Mouse (Mus musculus) gastrocnemius, postnatal 25 days (tissue): ENCODE measurements around the gene Srgap1. TPM values are rescaled to one million over a fixed set of nuclear protein-coding genes. Genes with fewer than 3 reads are reported as not detected.

Source experiments
- DNase-seq: peaks from one replicate; pipeline ENCODE4 v3.0.0; 2022
- total RNA-seq, 2 experiments: library from RNA; stranded (reverse); gene quantifications; 1 replicate in 1 of 2; 2 replicates in 1 of 2; pipeline ENCODE4 v1.2.3; 2021

Srgap1 gene
- total RNA-seq, 2 experiments from 2014 or later = 1.4 to 1.7 TPM

DNA sequence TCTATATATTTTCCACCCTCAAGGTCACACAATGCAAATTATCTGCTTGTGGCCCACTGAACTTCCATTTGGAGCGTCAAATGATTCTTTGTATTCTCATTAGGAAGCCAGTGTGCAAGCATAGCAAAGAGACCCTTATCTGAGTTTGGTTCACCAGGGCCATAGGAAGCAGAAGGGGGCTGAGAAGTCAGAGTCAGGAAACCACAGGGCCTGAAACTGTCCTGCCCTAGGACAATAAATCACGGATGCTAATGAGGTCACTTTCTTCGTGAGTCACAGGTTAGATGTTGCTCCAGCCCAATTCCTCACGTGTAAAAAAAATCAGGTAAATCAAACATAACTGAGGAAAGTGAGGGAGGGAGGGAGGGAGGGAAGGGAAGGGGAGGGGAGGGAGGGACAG, 85.1 kb downstream of the Srgap1 start:
- DNase-seq = no peak

DNA sequence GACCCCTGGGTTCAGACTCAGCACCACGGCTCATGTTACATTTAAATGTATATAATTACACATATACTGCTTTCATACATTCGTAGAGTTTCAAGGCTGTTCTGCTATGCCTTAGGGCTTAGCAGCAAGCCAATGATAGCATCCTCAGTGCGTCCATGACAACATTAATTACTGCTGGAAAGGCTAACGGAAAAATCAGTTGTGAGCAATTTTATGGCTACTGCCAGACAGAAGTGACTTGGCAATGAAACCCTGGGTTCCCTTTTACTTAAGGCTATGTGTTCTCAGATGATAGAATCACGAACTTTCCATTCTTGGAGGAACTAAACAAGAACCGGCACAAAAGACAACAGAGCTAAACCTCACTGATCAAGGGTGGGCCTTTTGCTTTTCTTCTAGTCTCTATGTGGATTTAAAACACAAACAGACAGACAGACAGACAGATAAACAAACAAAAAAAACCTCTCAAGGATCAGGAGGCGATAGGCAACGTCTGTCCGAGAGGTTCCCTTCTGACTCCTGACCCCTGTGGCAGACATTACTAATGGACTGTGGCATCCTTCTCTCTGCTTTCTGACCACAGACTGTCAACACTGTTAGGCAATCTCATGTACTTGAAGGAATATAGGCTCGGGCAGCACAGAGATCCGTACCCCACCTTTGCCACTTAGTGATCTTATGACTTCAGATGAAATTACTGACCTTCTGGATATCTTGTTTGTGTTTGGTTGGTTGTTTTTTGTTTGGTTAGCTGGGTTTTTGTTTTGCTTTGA, 85.8 kb downstream of the Srgap1 start:
- no peak for DNase-seq

DNA sequence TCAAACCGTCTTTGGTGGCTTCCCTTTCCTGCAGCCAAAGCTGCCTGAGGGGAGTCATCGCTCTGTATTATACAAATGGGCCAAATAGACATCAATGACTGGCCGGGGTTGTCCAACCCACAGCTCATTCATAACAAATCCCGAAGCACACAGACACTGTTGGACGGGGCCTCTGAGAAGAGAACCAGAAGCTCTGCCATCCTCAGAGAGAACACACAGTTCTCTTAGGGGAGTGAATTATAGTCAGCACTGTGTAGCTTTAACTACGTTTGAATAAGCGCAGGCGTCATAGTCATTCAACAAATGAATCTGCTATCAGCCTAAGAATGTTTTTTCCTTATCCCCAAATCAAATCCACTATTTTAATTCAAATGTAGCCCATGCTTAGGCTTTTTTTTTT, 88.4 kb downstream of the Srgap1 start:
- DNase-seq = no peak

DNA sequence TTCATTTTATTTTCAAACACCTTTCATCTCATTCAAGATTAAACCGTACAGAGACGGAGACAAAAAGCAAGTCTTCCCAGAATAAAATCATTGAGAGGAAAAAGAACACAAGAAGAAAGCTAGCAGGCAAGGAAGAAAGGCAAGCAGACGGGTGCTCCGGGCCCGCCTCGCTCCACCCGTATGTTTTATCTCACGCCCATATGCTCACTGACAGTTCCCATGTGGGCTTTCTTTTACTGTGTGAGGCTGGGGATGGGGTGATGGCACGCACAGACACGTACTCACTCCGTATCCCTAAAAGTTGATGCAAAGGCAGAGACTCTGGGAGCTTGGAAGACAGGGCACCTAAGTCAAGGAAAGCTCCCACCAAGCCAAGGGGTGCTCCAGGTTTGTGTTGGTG, 90.6 kb downstream of the Srgap1 start:
- DNase-seq = no peak

DNA sequence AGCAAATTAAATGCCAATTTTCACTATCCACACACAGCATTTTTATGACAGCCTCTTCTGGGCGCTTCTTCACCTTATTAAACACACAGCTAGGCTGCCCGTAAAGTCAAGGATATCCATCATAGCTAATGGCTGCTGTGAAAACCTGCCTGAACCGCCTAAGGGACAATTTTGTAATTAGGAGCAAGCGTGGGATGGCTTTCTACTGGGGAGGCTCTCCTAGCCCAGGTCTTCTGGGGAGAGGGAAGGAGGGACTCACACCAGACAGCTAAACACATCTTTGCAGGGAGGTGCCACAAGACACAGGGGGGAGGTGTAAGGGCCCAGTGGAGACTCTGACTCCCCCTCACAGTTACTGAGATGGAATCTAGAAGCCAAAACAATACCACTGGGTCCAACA, 91.4 kb downstream of the Srgap1 start:
- DNase-seq = no peak

DNA sequence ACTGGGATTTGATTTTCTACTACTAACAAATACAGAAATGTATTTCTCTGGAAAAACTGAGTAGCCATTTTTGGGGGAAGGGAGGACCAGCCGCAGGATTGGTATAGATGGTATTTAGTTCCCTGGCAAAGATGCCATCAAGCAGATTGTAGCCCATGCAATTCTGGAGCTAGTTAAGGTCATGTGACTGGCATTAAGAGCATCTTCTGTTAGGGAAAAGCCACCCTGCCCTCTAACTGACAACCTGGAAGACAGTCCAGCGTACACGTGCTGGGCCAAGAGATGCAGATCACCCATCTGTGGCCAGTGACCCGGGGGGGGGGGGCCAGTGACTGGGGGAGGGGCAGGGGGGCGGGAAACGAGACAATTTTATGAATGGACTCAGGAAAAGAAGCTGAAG, 92.2 kb downstream of the Srgap1 start:
- no peak for DNase-seq

DNA sequence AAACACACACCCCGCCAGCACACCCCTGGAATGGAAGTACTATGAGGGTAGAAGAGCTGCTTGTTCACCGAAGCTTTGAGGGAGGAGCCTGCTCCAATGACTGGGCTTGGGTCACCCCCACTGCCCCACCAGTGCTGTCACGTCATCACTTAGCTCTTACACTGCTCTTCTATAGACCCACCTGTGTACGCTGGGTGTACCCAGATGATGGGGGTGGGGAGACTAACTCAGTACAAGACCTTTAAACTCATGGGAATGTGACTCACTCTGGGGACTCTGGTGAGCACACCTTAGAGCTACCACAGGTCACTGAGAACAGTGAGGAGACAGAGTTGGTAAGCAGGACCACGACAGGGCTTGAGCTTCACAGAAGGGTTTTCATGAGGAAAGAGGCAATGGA, 94.1 kb downstream of the Srgap1 start:
- no peak for DNase-seq

DNA sequence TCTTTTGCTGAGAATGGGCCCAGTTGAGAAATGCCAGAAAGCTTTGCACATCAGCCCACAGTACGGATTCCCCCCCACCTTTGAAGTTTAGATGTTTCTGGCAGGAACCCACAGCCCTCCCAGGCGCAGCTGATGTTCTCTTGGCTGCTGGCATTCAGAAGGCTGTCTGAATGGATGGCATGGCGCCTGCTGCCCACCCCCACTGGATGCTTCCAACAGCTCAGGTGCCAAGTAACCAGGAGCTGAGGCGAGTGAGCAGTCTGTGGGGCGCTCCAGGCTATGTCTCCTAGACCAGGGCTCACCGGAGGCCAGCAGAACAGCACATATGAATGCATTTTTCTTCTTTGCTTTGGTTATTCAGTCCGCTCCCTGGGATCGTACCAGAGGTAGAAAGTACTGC, 100.9 kb downstream of the Srgap1 start:
- no peak for DNase-seq

DNA sequence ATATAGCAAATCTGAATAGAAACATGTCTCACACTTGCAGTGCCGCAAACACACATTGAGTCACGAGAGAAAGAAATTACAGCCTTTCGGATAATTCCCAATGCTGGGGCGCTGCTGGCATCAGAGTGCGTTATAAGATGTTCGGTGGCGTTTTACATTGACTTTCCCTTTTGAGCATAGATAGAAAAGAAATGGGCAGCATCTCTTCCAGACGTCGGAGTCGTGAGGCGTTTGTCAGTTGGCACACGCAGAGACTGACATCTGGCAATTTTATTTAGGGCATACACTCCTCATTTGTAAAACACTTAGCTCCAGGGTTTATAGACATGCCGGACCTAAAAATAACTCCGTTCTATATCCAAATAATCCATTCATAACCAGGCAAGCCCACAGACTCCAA, 115.2 kb downstream of the Srgap1 start:
- no peak for DNase-seq

DNA sequence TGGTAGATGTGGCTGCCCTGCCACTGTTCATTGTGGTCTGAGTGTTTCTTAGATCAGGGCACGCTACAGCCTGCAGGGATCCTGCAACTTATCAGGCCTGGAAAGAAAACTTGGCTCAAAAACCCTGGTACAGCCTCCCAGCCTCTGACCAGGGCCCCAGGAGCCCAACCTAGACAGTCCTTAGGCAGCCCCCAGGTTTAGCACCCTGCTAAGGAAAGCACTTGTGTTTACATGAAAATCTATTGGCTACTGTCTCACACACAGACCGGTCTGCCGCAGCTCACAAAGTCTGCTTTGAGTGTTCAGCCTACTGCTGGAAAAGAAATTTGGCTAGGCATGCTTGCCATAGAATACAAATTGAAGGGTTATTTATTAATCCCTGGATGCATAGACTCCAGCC, 121.0 kb downstream of the Srgap1 start:
- DNase-seq = no peak

DNA sequence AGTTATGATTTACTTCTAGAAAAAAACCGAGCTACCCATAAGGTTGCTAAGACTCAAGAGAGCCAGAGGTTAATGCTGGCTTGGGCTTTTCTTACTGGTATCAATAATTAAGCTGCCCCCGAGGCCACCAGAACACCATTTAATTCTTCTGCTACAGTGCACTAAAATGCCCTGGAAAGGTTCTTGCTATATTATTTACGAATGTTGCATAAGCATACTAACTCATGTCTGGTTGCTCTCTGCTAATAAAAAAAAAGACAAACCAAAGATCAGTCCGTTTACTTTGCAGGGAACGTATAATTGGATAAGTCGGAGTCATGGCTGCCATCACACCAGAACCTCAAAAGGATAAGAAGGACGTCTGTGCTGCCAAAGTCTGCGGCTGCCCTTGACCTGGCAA, 128.1 kb downstream of the Srgap1 start:
- DNase-seq = no peak

DNA sequence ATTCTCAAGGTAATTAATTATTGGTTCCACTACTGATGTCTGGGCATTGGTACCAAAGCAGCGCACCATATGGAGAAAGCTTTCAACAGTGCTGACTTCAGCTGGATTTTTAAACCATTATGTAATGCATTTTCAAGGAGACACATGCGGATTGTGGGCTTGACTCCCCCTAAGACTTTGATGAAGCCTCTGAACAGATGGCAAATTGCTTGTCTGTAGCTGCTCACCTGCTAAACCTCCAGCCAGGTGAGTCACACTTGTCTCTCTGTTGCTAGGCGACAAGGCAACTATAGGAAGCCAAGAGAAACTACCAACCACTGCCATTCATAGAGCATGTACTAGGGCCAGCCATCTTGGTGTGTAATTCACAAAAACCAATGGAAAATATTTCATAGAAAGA, 128.5 kb downstream of the Srgap1 start:
- DNase-seq = no peak

DNA sequence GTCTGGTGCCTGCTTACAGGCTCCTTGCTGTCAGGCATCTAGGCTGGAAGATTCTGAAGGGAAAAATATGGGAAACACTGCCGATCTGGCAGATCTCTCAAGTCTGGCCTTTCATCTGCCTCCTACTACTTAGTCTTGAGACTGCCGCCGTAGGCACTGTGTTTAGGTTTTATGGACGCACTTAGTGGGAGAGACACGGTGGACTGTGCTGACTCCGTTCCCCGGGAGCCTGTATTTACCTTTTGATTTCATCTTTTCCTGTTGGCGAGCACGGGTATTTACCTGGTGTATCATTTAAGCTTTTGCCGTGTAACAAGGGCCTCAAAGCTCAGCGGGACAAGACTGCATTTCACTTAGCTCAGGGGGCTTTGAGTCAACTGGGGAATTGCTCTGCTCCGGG, 131.6 kb downstream of the Srgap1 start:
- no peak for DNase-seq

DNA sequence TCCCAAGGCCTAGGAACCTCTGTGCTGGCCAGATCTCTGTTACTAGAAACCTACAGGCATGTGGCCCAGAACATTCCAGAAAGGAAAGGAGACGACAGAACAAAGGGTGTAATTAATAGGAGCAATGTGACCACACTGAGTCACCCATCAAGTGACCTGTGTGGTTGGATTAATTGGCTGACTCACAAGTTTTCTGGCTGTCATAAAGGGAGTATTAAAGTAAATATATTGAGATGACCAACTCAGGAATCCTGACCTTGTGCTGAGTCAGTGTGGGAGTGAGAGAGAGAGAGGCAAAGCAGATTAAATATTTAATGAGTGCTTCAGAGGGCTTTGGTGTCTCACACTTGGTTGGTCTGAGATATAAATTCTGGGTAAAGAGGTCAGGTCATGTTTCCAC, 143.0 kb downstream of the Srgap1 start:
- peak; percentile 35 for DNase-seq

DNA sequence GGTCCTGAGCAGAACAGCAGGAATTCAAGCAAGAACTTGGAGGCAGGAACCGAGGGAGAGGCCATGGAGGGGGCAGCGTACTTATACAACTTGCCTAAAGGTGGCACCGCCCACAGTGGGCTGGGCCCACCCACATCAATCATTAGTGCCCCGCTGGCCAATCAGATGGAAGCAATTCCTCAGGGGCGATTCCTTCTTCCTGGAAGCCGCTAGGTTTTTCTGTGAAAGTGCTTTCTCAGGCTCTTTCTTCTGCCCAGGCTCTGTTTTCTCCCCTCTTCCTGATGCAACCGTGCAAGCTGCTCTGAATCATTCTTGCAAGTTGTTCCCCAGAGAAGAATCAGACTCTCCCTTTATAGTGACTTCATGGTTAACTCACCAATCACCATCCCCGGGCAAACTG, 144.5 kb downstream of the Srgap1 start:
- peak; percentile 48 for DNase-seq

DNA sequence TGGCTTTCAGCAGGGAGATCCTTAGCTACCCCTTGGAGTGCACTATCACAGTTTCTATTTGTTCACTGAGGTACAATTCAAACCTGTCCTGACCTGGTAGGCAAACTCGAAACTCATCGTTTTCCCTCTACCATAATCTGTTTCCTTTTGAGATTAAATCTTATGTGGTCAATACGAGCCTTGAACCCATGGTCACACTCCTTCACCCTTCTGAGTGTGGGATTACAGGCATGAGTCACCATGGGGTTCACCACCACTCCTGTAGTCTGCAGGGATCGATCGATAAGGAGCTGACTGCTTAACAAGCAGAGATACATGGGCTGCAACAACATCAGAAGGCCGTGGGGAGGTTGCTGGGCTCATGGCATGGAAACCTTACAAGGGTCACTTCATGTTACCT, 146.3 kb downstream of the Srgap1 start:
- no peak for DNase-seq

DNA sequence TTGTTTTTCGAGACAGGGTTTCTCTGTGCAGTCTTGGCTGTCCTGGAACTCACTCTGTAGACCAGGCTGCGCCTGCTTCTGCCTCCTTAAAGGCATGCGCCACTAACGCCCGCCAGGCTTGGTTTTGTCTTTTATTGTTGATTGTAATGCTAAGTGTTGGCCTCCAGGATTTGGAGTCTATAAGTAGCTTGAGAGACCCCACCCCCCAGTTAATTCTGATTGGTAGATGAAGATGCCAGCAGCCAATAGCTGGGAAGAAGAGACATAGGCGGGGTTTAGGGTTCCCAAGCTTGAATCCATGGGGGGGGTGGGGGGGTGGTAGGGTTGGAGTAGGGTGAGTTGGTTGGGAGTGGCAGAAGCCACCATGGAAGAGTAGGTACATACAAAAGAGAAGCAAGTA, 147.4 kb downstream of the Srgap1 start:
- DNase-seq = no peak

DNA sequence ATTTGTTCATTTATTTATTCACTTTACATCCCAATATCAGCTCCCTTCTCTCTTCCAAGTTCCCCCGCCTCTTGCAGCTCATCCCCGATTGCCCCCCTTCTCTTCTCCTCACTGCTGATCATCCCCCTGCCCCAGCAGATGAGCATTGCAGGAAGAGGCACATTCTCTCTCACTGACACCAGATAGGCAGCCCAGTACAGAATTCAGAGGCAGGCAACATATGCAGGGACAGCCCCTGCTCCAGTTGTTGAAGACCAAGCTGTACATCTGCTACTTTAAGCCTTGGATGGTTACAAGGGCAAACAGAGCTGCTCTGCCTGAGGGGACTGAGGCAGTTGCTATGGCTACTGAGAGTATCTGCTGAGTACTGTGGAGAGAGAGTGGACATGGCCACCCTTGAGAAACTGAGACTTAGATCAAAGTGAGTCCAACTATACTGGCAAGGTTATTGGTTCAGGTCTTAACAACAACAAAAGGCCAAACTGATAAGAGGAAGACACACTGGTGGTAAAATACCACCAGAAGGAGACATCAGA, 149.2 kb downstream of the Srgap1 start:
- DNase-seq = no peak

DNA sequence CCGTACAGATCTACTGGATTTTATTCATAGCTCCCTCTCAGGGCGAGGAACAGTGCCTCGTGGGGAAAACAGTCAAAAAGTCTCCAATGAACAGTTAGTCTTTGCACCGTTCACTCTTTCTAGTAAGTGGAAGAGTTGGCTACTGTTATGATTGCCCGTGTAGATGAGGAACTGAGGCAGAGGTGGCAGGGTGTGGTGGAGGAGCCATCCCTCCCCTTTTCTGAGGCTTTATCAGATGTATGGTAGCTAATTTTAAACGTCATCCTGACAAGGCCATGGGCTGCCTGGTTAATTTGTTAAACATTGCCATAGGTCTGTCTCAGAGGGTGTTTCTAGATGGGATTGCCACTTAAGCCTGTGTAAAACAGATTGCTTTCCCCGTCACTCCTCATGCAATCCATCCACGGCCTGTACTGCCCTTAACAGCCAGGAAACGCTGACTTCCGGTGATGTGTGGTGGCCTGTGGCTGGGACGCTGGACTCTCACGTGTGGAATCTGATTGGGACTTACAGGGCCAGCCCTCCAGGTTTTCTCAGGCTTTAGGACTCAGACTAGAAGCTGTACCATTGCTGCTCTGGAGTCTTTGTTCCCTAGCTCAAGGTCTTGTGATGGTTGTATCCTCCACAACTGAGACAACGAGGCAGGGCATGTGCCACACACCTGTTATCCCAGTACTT, 155.6 kb downstream of the Srgap1 start:
- DNase-seq = no peak

DNA sequence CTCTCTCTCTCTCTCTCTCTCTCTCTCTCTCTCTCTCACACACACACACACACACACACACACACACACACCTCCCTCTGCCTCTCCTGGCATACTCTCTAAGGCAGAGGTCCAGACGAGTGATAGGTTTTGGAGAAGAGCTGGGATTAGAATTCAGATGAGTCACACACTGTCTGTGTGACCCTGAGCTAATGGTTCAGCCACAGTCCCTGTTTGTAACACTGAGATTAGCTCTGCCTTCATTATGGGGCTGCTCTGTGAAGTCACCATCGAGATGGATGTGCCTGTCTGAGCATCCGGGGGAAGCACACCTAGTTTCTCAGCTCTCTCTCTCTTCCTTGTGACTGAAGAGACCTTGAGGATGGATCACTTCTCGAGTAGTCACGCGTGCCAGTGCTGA, 157.1 kb downstream of the Srgap1 start:
- DNase-seq = no peak

DNA sequence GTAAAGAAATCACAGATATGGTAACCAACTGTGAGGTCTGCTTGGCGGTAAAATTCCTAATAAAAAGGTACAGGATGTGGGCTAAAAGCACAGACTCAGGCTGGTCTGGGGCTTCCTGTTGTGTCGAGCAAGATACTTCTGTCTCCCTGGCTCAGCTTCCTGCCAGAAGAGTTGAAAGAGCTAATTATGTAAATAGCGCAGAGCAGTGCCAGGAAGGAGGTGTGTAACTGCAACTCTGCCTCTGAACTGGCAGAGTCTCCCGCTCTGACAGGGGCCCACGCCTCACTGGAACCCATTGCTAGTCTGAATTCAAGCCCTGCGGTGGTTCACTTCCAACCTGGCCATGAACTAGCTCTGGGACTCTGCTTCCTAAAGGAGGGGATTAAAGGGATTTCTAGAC, 160.3 kb downstream of the Srgap1 start:
- no peak for DNase-seq

DNA sequence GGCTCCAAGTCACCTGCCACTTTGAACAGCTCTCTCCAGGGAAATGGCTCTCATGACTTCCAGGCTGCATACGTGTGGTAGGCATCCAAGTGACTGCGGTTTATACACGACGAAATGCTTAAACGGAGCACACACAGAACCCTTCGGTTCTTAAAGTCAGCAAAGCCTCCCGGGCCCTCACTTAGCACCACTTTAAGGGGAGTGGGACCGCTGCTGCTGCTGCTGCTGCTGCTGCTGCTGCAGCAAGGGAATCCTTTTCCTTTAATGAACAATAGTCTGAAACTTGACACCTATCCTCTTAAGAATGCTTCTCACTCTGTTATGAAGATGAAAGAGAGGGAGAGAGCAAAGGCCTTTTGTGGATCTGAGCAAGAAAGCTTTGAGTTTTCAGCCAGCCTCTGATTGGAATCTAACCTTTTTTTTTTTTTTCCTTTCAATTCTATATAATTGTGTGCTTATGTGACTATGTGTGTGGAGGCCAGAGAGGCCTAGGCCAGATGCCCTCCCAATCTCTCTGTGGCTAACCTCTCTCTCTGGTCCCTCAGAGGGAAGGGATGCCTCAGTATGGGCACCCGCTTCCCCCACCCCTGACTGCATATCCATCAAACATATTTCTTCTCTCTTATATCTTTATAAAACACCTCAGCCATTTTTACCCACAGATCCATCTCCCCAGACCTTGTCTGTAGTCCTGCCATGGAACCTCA, 161.4 kb downstream of the Srgap1 start:
- DNase-seq = no peak

DNA sequence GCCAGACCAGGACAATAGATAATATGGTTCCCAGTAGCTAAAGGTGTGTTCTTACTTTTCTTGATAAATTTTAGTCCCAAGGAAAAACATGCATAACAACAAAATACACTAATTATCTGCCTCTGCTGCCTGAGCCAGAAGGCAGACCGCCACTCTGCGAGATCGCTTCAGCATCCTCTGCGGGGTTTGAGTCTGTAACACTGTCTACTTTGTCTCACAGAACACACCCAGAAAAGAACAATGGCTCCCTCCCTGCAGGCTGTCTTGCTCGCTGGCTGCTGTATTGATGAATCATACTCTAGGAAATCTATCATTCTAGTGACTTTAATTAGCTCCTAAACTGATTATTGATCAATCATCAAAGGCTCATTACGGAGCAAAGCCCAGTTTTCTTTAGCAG, 164.7 kb downstream of the Srgap1 start:
- no peak for DNase-seq
